Mouse (Mus musculus) liver, adult 2 months (tissue): ENCODE data around the gene Neurl1b. TPM values are rescaled to one million over a fixed set of nuclear protein-coding genes. Genes with fewer than 3 reads are reported as not detected.

Source experiments
- DNase-seq: peaks from one replicate; pipeline ENCODE4 v3.0.0-alpha.2; 2011; ENCODE audit warnings: low read depth, low spot score; ENCODE audit errors: extremely low read depth
- H3K27ac ChIP-seq: fragments of 200-500 bp; replicated peaks from 2 replicates; pipeline ENCODE4 v1.5.1; 2012; ENCODE audit warnings: low read depth, mild to moderate bottlenecking, control low read depth, inconsistent platforms, low read length; ENCODE audit not compliant: insufficient read depth
- H3K27me3 ChIP-seq: fragments of 200-500 bp; 2 replicates; pipeline ENCODE4 v1.6.1; 2012; ENCODE audit warnings: mild to moderate bottlenecking, moderate library complexity, low read length, inconsistent platforms; ENCODE audit not compliant: control insufficient read depth, insufficient read depth
- H3K36me3 ChIP-seq: fragments of 200-500 bp; 2 replicates; pipeline ENCODE4 v1.6.1; 2012; ENCODE audit warnings: low read length, inconsistent platforms; ENCODE audit not compliant: control insufficient read depth, insufficient read depth
- H3K4me1 ChIP-seq: fragments of 200-500 bp; 2 replicates; pipeline ENCODE4 v1.6.1; 2011; ENCODE audit warnings: low read length; ENCODE audit not compliant: control insufficient read depth, insufficient read depth
- H3K4me3 ChIP-seq: fragments of 200-500 bp; 2 replicates; pipeline ENCODE4 v1.5.1; 2011; ENCODE audit warnings: low read depth, mild to moderate bottlenecking, control low read depth, low read length, moderate library complexity; ENCODE audit not compliant: insufficient read depth
- H3K79me2 ChIP-seq: fragments of 200-500 bp; 2 replicates; pipeline ENCODE4 v1.6.1; 2012; ENCODE audit warnings: inconsistent platforms, mild to moderate bottlenecking, low read length, moderate library complexity; ENCODE audit not compliant: control insufficient read depth, insufficient read depth
- H3K9ac ChIP-seq: fragments of 200-500 bp; 2 replicates; pipeline ENCODE4 v1.6.1; 2012; ENCODE audit warnings: low read depth, mild to moderate bottlenecking, control low read depth, inconsistent platforms, low read length
- CTCF ChIP-seq: fragments of 200-500 bp; IDR thresholded peaks from 2 replicates; pipeline ENCODE4 v1.5.1; 2011; ENCODE audit warnings: low read depth, low read length, control low read depth
- POLR2A ChIP-seq: fragments of 200-500 bp; IDR thresholded peaks from 2 replicates; pipeline ENCODE4 v1.6.1; 2011; ENCODE audit warnings: low read length, control low read depth; ENCODE audit not compliant: insufficient read depth; ENCODE audit errors: extremely low read depth
- WGBS: fragments of 180-500 bp; shearing (Covaris S2); methylation state at CpG from one replicate; pipeline ENCODE4 v1.1.7; 2018; 5-methylcytosine and 5-hydroxymethylcytosine counted together
- polyA plus RNA-seq: library from polyadenylated mRNA; depleted of rRNA; stranded (reverse); fragments of >200 nt; gene quantifications from 2 replicates; pipeline ENCODE4 v1.2.3, GENCODE M21; 2012
- total RNA-seq: library from RNA; depleted of rRNA; stranded (reverse); fragments of >200 nt; gene quantifications from 2 replicates; pipeline ENCODE4 v1.2.3, GENCODE M21; 2014

The Neurl1b gene
- total and polyA plus RNA-seq, 2 experiments: 0.46 to 0.57 TPM

DNA sequence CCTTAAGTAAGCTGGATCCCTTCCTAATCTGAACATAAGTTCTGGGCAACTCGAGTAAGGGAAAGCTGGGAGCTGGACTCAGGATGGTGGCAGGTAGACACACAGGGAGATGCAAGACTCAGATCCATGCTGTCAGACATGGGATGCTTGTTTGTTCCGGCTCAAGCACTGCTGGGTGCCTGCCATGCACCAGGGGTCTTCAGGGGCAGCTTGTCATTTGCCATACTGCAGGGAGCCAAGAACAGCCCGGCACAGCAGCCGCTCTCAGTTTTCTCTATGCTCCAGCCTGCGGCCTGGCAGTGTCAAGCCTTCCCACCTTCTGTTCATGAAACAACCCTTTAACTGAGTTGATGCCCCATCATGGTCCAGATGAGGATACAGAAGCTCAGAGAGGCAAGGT is 41.4 kb upstream of the Neurl1b start:
- WGBS: 77% methylated on average over 5 of the region's 5 CpGs
- no peak overlapping the region for H3K4me3 ChIP-seq
- H3K36me3 ChIP-seq: no peaks in the 10 kb centered on the region
- no peak overlapping the region for H3K27ac ChIP-seq
- H3K4me1 ChIP-seq: no peaks in the 10 kb centered on the region
- DNase-seq: no peak
- no peaks in the 10 kb centered on the region for H3K27me3 ChIP-seq
- H3K9ac ChIP-seq: no peak overlapping the region
- H3K79me2 ChIP-seq: no peaks in the 10 kb centered on the region
- TF ChIP-seq CTCF (no peak), POLR2A (no peak)

DNA sequence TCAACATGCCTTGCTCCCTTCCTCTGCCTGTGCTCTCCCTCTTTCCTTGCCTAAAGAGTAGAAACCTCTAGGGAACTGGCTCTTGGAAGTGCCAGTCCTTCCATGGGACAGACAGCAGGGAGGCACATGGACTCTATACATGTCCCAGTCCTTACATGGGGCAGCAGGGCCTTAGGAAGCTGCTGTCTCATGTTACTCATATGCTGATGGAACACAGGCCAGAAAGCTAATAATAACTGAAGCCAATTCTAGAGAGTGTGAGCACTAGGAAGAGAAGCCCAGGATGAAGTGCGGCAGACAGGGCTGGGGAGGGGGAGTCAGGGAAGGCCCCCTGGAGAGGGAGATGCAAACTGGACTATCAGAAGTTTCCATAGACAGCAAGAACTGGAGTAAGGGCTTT is 38.2 kb upstream of the Neurl1b start:
- Histone ChIP-seq H3K79me2 (no peaks in the 10 kb centered on the region), H3K9ac (no peak overlapping the region), H3K36me3 (no peaks in the 10 kb centered on the region), H3K27ac (no peak overlapping the region), H3K4me1 (no peaks in the 10 kb centered on the region), H3K4me3 (no peak overlapping the region), H3K27me3 (no peaks in the 10 kb centered on the region)
- no peak for DNase-seq
- TF ChIP-seq CTCF (no peak), POLR2A (no peak)
- 96% methylated on average over 1 of the region's 1 CpGs for WGBS

DNA sequence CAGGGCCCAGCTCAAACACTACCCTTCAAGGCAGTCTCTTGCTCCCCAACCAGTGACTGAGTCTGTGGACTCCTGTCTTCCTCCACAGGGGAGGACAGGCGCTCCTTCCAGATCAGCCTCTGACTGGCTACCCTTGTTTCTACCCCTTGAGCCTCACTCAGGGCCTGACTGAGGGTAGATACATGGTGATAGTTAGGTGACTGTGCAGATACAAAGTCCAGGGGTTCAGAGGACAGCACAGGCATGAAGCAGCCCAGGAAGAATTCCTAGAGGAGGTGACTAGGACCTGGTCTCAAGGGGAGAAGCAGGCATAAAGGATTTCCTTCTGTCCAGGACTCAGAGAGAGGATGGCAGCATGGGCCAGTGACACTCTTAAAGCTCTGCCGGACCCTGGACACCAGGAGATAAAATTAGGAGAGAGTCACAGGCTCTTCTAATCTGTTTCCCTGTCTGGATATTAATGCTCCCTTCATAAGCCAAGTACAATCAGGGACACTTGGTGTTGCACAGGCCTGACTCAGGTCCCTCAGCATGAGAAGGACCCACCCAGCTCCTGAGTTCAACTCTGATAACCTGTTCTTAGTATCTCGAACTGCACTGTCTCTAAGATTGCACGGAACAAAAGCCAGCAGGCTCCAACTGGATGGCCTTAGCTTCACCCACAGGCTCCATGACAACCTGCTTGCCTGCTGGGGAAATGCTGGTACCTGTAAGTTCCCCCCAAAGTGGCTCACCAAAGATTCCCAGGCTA is 37.5 kb upstream of the Neurl1b start:
- WGBS: 84% methylated on average over 4 of the region's 4 CpGs
- Histone ChIP-seq H3K36me3 (no peaks in the 10 kb centered on the region), H3K79me2 (no peaks in the 10 kb centered on the region), H3K4me1 (no peaks in the 10 kb centered on the region), H3K27ac (no peak overlapping the region), H3K27me3 (no peaks in the 10 kb centered on the region), H3K4me3 (no peak overlapping the region), H3K9ac (no peak overlapping the region)
- no peak for TF ChIP-seq POLR2A
- no peak for TF ChIP-seq CTCF
- no peak for DNase-seq

- no peak overlapping the region for H3K9ac ChIP-seq
- no peak overlapping the region for H3K27ac ChIP-seq
- 63% methylated on average over 7 of the region's 8 CpGs for WGBS
- no peaks in the 10 kb centered on the region for H3K79me2 ChIP-seq
- no peaks in the 10 kb centered on the region for H3K36me3 ChIP-seq
- DNase-seq: no peak
- no peak for TF ChIP-seq CTCF
- TF ChIP-seq POLR2A: no peak
- H3K27me3 ChIP-seq: no peaks in the 10 kb centered on the region
- H3K4me1 ChIP-seq: no peaks in the 10 kb centered on the region
- H3K4me3 ChIP-seq: no peak overlapping the region
These were observed 34.2 kb upstream of the Neurl1b start for GRCm38 (mm10) chr17:26380280-26380985.

DNA sequence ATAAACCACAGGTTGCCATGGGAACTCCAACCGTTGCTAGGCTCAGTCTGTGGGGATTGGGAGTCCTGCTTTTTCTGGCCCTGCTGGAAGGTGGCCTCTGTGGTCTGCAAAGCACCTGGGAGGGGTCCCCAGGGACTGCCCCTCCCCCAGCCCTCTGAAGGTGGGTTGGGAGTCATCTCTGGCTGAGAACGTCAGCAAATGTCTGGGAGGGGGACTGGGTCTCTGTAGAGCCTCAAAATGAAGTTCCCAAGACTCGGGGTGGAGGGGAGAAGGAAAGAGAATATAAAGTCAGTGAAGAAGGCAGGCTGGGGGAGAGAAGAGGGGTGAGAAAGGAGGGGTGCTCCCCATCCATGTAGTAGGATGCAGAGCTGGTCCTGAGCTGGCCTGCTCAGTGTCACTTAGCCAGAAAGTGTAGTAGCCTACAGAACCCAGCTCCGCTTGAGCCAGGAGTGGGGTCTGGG is 33.6 kb upstream of the Neurl1b start:
- no peak overlapping the region for H3K9ac ChIP-seq
- no peak overlapping the region for H3K4me3 ChIP-seq
- no peak for DNase-seq
- no peak overlapping the region for H3K27ac ChIP-seq
- H3K36me3 ChIP-seq: no peaks in the 10 kb centered on the region
- no peaks in the 10 kb centered on the region for H3K27me3 ChIP-seq
- no peaks in the 10 kb centered on the region for H3K4me1 ChIP-seq
- TF ChIP-seq POLR2A: no peak
- no peak for TF ChIP-seq CTCF
- WGBS: 65% methylated on average over 4 of the region's 4 CpGs
- no peaks in the 10 kb centered on the region for H3K79me2 ChIP-seq

DNA sequence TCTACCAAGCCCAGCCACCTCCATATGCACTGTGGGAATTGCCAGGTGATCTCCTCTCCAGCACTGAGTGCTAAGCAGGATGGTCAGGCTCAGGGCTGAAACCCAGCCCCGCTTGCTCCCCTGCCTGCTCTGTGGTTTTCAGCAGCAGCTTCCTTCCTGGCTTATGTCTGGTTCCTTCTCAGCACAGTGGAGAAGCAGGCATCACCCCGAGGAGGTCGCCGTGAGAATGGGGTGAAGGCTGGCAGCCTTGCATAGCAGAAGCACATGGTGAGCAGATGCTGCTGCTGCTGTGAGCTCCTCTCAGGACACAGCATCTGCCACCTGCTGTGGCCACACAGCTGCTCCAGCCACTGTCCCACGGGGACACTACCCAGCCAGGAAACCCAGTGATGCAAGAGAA is 33.0 kb upstream of the Neurl1b start:
- no peak overlapping the region for H3K9ac ChIP-seq
- no peaks in the 10 kb centered on the region for H3K4me1 ChIP-seq
- no peaks in the 10 kb centered on the region for H3K27me3 ChIP-seq
- H3K4me3 ChIP-seq: no peak overlapping the region
- WGBS: 60% methylated on average over 5 of the region's 5 CpGs
- no peaks in the 10 kb centered on the region for H3K36me3 ChIP-seq
- DNase-seq: no peak
- no peaks in the 10 kb centered on the region for H3K79me2 ChIP-seq
- TF ChIP-seq CTCF (no peak), POLR2A (no peak)
- H3K27ac ChIP-seq: no peak overlapping the region
